Mouse (Mus musculus): Measurements from ENCODE around the gene Tbc1d4.

- TF ChIP-seq CTCF (IDR thresholded peaks at IDR 0.05; ENCODE audit: control insufficient read depth, insufficient read depth, insufficient read length): no peak
- TF ChIP-seq MAX (IDR thresholded peaks at IDR 0.05): no peak
- TF ChIP-seq FOSL1 (IDR thresholded peaks at IDR 0.05; ENCODE audit: insufficient read depth, low read length, poor library complexity, severe bottlenecking): no peak
- TF ChIP-seq USF1 (IDR thresholded peaks at IDR 0.05; ENCODE audit: low read depth): no peak
- TF ChIP-seq MYOG (IDR thresholded peaks at IDR 0.05; ENCODE audit: control insufficient read depth, extremely low read depth, insufficient read length): no peak
- TF ChIP-seq MYOD1 (IDR thresholded peaks at IDR 0.05; ENCODE audit: control insufficient read depth, insufficient read length, low read depth): no peak
- TF ChIP-seq CEBPB (IDR thresholded peaks at IDR 0.05; ENCODE audit: low read depth): no peak
Observed at GRCm38 (mm10) chr14:101610701-101611100, 1.7 kb upstream of the Tbc1d4 start.

All from C2C12 (cell line).